Mouse (Mus musculus): ENCODE results near the gene Pde4dip. TPM values are rescaled to one million over a fixed set of nuclear protein-coding genes. Genes with fewer than 3 reads are reported as not detected.

The Pde4dip gene
- polyA plus RNA-seq, 1 experiment from 2014 or later, result 44.7 TPM

GRCm38 (mm10) chr3:97648518-97648917, 240.0 kb downstream of the Pde4dip start:
- in situ Hi-C loops (cut with MboI; ENCODE audit: low pct_unique_long_range_greater_than_20kb), result no loop called here
- H3K27me3 ChIP-seq, result no peaks in the 10 kb centered on the region
- ATAC-seq (no peak), DNase-seq (ENCODE audit: low read depth, low spot score) (no peak)
- TF ChIP-seq CTCF (IDR thresholded peaks at IDR 0.05), result no peak
- ChIA-PET POLR2A (interaction anchor here (0.6 kb wide), 1 partner anchor 232 kb away, joined by 3 read pairs; no protein-coding TSS in a partner anchor), CTCF (interaction anchor here (1.7 to 2.0 kb wide), 2 partner anchors 12 to 65 kb away, joined by 3 to 4 read pairs; no protein-coding TSS in a partner anchor)

DNA sequence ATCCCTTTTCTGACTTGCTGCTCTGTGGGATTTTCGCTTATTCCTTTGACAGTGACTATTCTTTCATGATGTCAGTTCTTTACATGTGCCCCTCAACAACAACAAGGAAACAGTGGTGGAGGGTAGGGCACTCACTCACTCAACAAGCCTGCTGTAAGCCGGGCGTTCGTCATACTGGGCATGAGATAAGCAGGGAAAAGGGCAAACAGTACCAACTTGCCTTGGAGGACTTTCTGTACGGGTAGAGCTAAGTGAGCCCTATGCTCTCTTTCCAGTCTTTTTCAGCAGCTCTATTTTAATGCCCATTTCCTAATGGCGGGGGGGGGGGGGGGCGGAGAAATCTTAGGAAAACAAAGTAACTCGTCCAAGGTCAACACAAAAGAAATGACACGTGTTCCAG, 246.5 kb downstream of the Pde4dip start:
- ChIA-PET CTCF (interaction anchor here (1.0 kb wide), 1 partner anchor 15 kb away, joined by 3 read pairs; no protein-coding TSS in a partner anchor), POLR2A (no interaction called here)
- TF ChIP-seq CTCF (IDR thresholded peaks at IDR 0.05), result no peak
- H3K27me3 ChIP-seq, result no peaks in the 10 kb centered on the region
- in situ Hi-C loops (cut with MboI; ENCODE audit: low pct_unique_long_range_greater_than_20kb), result no loop called here
- DNase-seq (ENCODE audit: low read depth, low spot score), result no peak
- no peak for ATAC-seq

DNA sequence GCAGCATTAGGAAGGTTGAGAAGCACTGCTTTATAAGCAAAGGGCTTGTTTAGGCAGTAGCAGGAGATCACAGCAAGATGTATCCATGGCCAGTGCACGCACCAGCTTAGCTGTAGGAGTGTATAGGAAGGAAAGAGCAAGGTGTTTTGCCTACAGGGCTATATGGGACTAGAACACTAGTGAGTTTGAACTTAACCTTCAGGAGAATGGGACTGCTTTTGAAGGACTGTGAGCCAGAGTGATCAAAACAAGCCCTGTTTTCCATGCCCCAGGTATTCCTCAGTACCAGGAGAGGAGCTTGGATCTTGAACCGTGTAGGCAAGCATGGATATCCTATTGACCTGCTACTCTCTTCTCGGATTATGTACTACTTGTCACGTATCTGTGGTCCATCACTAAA, 247.1 kb downstream of the Pde4dip start:
- no peak for TF ChIP-seq CTCF (IDR thresholded peaks at IDR 0.05)
- ChIA-PET POLR2A (no interaction called here), CTCF (no interaction called here)
- no peak for ATAC-seq
- no peak for DNase-seq (ENCODE audit: low read depth, low spot score)
- in situ Hi-C loops (cut with MboI; ENCODE audit: low pct_unique_long_range_greater_than_20kb), result no loop called here
- H3K27me3 ChIP-seq, result no peaks in the 10 kb centered on the region

Other genes with a start within 250 kb of the Pde4dip start
- 7.8 TPM for gene Prkab2, start 230.5 kb downstream of the Pde4dip start, polyA plus RNA-seq (2021)
- gene Gm17651, start 214.0 kb downstream of the Pde4dip start, polyA plus RNA-seq (2021), result not detected
- 107 TPM for gene Sec22b, start 12.5 kb upstream of the Pde4dip start, polyA plus RNA-seq (2021)
- 65.2 TPM for gene Notch2, start 124.8 kb upstream of the Pde4dip start, polyA plus RNA-seq (2021)

All from Patski (cell line).